Mouse (Mus musculus): ENCODE measurements around the gene Abca6.

Abca6 gene

DNA sequence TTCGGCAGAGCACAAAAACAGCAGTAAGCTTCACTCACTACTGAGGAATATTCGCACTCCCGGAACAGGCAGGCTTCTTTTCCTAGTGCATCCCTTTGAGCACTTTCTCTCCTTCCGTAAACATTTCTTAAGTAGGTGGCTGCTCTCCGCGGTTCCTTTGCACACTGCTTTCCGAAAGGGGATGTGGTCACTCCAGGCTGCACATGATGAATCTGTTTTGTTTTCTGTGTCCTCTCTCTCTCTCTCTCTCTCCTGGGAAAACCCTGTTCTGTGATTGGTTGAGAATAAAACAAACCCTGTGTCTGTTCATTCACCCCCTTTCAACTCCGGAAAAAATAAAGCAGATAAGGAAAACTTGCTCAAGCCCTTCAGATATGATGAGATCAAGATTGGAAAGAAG, at the start of gene Abca6:
TSS of gene Abca6 (minus strand) at position 243 of the 400 bp plus-strand sequence.
- no peak for DNase-seq (ENCODE audit: low spot score)

DNA sequence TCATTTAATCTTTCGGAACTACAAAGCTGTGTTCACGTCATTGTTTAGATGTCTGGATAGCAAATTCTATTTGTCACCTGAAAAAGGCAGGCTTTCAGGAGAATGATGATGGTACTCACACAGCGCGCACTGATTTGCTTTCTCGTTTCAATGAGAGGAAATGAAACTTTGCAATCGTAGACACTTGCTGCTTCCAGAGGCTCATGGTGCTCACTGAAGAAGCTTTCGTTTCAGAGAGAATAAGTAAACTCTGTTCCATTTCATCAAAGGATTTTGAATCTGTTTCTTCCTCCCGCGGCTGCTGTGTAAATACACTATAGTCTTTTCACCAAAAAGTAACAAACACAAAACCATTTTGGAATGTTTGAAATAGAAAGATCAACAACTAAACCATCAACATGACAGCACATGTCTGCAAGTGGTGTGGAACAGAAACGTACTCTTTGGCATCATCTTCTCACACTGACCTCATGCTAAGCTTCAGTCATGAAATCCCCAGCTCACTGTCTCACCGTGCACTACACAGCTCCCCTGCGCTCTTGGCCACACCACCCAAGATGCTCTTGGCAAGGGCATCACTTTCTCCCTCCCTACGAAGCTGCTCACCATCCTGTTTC, 46.4 kb upstream of the Abca6 start:
- DNase-seq (ENCODE audit: low spot score) = no peak

DNA sequence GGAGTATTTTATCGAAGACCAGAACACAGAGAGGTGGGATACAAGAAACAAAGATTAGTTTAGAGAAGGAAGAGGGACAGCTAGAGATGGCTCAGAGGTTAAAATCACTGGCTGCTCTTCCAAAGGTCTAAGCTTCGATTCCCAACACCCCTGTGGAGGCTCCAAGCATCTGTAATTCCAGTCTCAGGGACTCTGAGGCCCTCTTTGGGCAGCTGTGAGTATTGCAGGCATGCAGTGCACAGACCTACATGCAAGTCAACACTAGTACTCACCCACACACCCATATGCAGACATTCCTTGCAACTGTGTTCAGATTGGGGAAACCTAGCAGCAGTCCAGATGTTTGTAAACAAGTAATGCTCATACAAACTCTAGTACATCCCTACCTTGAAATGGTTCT, 39.0 kb upstream of the Abca6 start:
- no peak for DNase-seq (ENCODE audit: low spot score)

DNA sequence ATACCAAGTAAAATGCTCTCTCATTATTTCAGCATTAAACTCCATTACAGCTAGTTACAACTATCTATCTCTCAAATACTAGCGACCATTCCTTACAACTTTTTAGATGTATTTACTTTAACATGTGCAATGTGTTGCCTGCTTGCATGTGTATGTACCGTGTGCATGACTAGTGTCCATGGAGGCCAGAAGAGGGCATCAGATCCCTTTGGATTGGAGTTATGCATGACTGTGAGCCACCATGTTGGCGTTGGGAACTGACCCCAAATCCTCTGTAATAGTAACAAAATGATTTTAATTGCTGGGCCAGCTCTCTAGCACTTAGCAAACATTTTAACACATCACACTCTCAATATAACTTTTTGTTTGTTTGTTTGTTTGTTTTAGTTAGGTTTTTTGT, 36.8 kb upstream of the Abca6 start:
- no peak for DNase-seq (ENCODE audit: low spot score)

DNA sequence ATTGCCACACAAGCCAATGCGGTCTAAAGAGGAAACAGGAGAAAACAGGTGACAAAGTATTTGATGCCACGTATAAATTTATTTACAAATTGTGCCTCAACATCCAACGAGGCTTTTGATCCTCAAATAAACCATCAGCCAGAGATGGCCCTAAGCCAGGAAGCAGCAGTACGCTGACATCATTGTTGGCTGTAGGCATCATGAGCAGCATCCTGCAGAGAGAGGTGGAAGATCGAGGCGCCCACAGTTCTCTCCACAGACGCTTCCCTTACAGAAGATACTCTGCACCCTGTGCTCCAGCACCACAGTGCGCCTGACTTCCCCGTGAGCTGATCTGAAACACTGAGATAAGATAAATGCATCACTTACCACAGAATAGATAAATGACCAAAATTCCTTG, 36.1 kb upstream of the Abca6 start:
- DNase-seq (ENCODE audit: low spot score) = no peak

DNA sequence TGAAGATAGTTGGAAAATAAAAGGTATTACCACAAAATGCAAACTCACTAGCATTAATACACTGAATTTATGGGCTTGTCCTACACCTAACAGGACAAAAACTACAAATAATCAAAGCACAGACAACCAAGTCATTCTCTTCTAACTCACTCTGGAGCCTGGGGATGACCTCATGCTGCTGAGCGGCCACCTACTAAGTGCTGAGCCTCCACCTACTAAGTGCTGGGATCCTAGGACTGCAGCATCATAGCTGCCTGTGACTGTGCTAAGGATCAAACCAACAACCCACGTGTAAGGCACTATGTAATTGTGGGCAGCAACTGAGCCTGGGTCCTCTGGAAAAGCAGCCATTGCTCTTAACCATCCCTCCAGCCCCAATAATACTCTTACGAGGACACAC, 34.8 kb upstream of the Abca6 start:
- DNase-seq (ENCODE audit: low spot score) = no peak

DNA sequence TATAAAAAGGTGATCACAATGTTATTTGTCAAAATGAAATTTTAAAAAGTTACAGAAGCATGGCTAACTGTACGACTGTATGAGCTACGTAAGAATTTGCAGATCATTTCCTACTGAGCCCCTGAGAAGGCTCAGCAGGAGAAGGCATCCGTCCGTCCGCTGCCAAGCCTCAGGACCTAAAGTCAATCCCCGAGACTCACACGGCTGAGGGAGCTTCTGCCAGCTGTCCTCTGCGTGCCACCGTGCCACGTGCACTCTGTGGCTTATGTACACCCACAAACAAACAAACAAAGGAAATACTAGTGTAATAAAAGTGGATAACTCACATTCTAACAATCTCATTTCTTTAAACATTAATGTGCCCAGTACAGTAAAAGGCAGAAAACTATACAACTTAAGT, 33.3 kb upstream of the Abca6 start:
- DNase-seq (ENCODE audit: low spot score) = no peak

DNA sequence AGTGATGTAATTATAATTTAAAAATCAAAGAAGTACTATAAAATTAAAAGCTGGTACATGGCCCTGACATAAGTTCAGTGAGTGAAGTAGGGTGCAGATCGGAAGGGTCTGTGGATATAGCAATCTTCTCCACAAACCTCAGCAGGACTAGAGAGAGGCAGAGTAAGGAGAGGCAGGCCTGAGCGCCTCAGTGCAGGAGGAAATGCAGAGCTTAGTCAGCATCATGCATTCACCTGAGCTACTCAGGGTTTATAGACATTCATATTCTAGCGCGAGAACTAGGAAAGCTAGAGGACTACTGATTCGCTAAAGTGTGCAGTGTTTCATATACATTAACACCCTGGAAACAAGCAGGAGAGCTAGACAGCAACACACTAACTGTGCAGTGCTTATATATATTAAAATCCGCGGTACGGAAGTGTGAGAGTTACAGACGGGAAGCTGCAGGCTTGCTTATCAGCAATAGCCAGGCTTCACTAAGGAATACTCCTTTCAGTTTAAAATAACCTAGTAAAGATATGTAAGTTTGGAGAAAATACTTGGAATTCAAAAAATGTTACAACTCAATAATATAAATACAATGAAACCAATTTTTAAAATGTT, 32.7 kb upstream of the Abca6 start:
- no peak for DNase-seq (ENCODE audit: low spot score)

DNA sequence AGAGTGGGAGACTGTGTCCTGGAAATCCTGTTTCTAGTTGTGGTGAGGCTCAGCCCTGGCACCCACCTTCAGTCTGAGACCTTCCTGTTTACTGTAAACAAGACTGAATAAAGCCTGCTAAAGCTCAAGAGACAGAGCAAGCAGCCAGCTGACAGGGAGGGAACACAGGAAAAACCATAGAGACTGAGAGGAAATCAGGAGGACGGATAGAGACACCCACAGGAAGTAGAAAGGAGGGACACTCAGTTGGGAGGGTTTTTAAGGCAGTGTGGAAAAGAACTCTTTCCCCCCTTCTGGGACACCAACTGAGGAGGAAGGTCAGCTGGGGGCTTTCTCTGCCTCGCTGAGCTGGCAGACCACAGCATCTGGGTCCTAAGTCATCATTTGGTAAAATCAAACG, 23.2 kb upstream of the Abca6 start:
- no peak for DNase-seq (ENCODE audit: low spot score)

DNA sequence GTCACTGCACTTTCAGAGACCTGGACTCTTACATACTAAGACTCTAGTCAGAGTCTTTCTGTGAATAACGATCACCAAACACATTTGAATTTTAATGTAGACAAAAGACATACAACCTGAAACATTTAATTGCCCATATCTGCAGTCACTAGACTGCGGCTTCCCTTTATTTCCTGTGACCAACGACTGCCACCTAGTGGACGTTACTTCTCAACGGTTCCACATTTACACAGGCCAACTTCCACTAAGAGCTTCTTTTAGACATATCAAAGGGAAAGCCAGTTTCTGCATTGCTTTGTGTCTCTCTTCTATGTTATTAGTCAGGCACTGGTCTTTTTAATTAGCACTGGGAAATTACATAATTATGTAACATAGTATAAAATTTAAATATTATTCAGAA, 20.2 kb upstream of the Abca6 start:
- DNase-seq (ENCODE audit: low spot score) = no peak

DNA sequence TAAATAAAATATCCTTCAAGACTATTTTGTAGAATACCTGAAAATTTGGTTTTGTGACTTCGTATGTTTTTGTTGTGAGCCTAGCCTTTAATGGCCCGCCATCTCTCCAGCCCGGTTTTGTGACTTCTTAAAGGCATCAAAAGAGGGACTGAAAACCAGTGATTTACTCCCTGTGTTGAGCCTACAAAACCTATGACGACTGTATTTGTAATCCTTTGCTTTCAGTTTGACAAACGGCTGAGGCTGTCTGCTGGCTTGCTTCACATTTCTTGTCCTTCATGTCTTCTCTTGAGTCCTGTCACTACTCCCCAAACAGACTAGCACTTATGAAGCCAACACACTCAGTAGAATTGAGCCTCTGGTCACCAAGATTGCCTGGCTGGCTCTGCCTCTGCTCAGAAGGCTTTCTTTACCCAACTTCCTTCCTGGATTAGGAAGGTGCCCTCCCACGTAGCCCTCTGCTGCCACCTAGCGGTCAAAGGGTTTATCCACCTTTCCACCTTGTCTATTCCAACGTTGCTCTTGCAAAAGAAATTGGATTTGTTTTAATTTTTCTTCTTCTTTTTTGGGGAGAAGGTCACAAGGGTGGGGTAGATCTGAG, 16.8 kb upstream of the Abca6 start:
- DNase-seq (ENCODE audit: low spot score) = peak; percentile 70

DNA sequence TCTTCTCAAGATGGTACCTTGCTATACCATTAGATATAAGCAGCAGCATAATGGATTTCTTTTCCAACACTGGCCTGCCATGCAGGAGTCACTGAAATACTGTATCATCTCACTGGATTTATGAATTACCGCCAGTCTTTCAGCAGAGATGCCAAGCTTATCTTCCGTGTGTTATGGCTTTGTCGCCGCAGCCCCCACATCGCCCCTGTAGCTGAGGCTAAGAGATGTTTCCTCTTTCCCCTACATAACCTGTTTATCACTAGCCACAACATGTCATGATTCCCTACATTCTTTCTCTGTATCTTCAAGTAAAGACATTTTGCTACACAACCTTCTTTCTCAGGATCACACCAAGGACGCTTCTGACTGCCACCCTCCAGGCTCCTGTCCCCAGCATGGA, 15.7 kb upstream of the Abca6 start:
- no peak for DNase-seq (ENCODE audit: low spot score)

DNA sequence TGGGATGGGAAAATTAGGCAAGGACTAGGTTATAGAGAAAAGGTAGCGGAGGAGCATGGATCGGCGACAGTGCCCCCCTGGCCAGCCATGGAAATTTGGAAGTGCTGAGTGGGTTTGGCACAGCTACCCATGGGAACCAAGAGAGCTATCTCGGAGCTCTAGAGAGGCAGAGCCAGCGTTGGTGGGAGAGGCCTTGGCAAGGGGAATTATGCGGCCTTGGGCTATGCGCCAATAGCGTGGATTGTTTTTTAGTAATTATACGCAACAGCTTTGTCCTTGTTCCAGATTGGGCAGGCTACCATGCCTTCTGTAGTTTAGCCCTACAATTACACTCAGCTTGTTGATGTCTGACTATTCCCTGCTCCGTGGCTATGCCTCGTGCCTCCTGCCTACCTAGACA, 15.2 kb upstream of the Abca6 start:
- DNase-seq (ENCODE audit: low spot score) = peak; percentile 50

DNA sequence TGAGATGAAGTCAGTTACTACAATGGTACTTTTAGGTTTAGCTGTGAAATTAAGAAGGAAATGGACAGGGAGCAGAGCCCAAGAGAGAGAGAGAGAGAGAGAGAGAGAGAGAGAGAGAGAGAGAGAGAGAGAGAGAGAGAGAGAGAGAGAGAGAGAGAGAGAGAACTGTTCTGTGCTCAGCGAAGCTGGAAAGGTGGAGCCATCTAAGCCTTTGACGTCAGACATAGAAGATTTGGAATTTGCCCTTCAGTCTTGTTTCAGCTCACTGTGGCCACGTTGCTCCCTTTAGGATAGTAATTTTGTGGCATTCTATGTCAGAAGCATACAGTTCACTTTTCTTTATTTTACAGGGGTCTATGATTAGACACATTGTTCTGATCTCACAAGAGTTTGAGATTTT, 10.3 kb upstream of the Abca6 start:
- no peak for DNase-seq (ENCODE audit: low spot score)

DNA sequence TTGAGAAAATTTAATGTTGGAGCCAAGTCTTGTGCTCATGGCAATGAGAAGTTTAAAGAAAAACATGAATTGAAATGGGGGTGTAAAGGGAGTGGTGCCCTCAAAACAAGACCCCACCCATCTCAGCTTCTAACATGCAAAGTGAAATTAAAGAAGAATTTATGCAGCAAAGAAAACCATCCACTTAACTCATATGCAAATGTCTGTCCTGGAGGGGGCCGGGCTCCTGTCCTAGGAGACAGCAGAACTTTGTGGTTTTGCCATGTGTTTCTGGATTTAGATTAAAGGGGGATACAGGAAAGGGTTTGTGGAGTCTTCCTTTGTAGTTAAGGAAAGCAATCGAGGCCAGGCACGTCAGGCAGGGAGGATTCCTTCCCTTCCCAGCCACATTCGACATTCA, 6.3 kb upstream of the Abca6 start:
- DNase-seq (ENCODE audit: low spot score) = no peak

DNA sequence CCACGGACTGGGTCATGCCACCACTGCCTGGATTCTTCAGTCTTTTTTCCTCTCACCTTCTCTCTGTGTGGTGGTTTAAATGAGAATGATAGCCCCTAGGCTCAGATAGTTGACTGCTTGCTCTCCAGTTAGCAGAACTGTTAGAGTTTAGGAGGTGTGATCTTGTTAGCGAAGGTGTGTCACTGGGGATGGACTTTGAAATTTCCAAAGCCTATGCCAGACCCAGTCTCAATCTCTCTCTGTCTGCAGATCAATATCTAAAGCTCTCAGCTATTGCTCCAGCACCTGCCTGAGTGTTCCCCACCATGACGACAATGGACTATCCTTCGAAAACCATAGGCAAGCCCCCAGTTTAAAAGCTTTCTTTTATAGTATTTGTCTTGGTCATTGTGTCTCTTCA, 5.5 kb upstream of the Abca6 start:
- DNase-seq (ENCODE audit: low spot score) = no peak

DNA sequence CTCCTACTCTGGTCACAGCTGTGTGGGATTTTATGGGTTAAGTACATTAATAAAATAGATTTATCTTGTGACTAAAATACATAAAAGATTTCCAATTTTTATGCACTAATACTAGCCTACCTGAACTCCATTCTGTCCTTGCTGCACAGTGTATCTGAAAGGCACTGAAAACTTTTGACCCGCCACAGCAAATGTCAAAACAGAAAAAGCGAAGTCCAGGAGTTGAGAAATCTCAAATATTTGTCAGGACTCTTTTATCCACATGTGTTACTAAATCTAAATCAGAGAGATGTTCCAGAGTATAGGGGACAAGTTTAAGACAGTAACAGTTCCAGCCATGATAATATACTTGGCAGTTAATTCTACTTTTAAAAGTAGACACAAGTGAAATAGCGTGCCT, 680 bp upstream of the Abca6 start:
- no peak for DNase-seq (ENCODE audit: low spot score)

DNA sequence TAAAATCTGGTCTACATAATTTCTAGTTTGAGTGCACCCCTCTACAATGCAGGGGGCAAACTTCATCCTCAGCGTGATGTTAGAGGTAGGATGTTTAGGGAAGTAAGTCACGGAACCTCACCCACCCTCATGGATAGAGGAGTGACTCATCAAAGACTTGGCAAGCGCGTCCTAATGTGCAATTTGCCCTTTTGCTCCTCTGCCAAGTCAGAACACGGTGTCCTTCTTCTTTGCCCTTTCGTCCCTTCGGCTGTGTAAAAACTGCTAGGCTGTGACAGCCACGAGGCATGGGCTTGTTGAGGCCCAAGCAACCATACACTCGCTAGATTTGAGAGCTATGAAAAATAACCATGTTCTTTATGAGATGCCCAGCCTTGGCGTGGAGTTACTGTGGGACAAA, 6.8 kb downstream of the Abca6 start:
- peak; percentile 30 for DNase-seq (ENCODE audit: low spot score)

DNA sequence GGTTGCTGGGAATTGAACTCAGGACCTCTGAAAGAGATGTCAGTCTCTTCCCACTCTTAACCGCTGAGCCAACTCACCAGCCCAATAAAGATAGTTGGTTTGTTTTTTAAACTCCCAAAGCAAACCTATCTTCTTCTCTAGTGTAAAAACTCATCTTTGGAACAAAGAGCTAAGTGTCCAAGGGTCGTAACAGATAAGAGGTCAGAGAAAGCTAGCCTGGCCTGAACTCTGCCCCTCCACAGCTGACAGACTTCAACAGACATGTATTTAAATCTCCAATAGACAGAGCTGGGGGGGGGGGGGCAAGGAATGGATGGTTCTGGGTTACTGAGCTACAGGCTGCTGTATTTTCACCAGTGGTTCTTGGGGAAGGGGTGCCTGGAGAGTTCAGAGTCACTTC, 14.1 kb downstream of the Abca6 start:
- DNase-seq (ENCODE audit: low spot score) = no peak

DNA sequence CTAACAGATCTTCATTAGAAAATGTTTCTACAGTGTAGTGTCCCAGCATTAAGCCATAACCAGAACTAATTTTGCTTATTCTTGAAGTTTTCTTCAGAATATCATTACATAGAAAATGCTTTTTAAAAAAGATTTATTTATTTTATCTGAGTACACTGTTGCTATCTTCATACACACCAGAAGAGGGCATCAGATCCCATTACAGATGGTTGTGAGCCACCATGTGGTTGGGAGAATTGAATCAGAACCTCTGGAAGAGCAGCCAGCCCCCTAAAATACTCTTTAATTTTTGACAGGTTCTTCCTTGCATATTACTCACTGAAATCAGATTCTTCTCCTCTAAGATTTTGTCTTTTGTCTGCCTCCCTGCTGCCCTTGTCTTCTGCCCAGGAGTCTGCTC, 18.6 kb downstream of the Abca6 start:
- no peak for DNase-seq (ENCODE audit: low spot score)

DNA sequence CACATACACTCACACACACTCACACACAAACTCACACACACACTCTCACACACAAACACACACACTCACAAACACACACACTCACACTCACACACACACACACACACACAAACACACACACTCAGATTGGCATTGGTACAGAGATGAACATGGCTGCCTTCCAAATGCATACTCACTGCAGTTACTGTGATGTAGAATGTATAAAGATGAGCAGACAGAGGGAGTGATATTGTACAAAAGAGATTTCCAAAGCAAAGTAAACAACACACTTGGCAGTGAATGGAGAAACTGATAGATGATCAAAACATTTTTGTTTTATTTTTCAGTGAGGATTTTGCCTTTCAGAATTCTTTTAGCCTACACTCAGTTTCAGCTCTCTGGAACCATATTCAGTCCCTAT, 34.5 kb downstream of the Abca6 start:
- no peak for DNase-seq (ENCODE audit: low spot score)

DNA sequence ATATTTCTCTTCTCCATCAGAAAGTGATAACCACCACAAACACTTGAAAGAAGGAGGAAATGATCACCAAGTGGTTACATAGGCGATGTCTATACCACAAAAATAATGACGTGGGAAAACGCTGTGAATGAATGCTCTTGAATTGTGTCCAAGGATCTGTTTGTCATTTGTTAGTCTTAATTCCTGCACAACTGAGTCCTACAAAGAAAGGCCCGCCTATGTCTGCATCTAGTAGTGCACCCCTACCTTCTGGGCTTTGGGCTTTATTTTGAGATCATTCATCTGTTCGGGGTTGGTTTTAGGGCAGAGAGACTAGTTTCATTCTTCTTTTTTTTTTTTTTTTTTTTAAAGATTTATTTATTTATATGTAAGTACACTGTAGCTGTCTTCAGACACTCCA, 47.6 kb downstream of the Abca6 start:
- DNase-seq (ENCODE audit: low spot score) = no peak

DNA sequence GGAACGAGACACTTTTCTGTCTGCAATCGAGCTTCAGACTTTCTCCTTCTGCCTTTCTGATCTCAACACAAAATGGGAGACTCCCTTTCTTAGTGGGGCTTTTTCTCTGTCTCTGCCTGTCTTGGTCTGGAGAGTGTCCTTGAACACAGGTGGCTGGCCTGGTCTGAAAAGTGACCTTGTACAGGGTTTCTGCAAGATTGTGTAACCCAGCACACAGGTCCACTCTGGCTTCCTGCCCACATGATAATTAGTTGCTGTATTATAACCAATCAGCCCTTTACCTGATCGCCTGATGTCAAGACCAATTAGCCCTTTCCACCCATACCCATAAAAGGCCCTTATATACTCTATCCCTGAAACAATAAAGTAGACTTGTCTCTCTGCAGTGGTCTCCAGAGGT, 52.7 kb downstream of the Abca6 start:
- no peak for DNase-seq (ENCODE audit: low spot score)
